Mouse (Mus musculus) midbrain, embryonic 12.5 days (tissue): ENCODE measurements around the gene Adssl1. TPM values are rescaled to one million over a fixed set of nuclear protein-coding genes. Genes with fewer than 3 reads are reported as not detected.

Experiments
- microRNA-seq: library from miRNA; unstranded; fragments of <30 nt; microRNA quantifications from one replicate; pipeline ENCODE4, GENCODE M21; 2017
- polyA plus RNA-seq: library from polyadenylated mRNA; unstranded; fragments of >200 nt; fragmentation: Nextera tagmentation; extraction: Ambion mirVana; gene quantifications from 2 replicates; pipeline ENCODE4 v1.2.1, GENCODE M21; 2016

Adssl1 gene
- polyA plus RNA-seq, 1 experiment from 2014 or later, result 1.9 TPM

Small RNA genes within 50 kb of the gene (microRNA-seq; reads per million reads assigned to microRNA genes)
- gene Mir6939, result 1.4 reads per million

Other genes with a start within 250 kb of the Adssl1 start
- gene A530016L24Rik, start 130.6 kb upstream of the Adssl1 start, polyA plus RNA-seq, result not detected in 2 replicates
- gene Tmem179, start 103.3 kb upstream of the Adssl1 start, polyA plus RNA-seq, result 9.7 and 12.0 TPM in 2 replicates
- 1.2 and 1.3 TPM in 2 replicates for gene Inf2, start 31.3 kb upstream of the Adssl1 start, polyA plus RNA-seq
- 133 and 150 TPM in 2 replicates for gene Siva1, start 24.6 kb downstream of the Adssl1 start, polyA plus RNA-seq
- 74.7 and 80.0 TPM in 2 replicates for gene Akt1, start 54.8 kb downstream of the Adssl1 start, polyA plus RNA-seq
- 5.2 and 7.3 TPM in 2 replicates for gene Zbtb42, start 58.8 kb downstream of the Adssl1 start, polyA plus RNA-seq
- gene Cep170b, start 100.4 kb downstream of the Adssl1 start, polyA plus RNA-seq, result 15.0 and 16.8 TPM in 2 replicates
- gene Pld4, start 140.6 kb downstream of the Adssl1 start, polyA plus RNA-seq, result 4.7 and 6.7 TPM in 2 replicates
- gene Ahnak2, start 182.6 kb downstream of the Adssl1 start, polyA plus RNA-seq, result 0.25 and 0.37 TPM in 2 replicates
- gene Clba1, start 188.9 kb downstream of the Adssl1 start, polyA plus RNA-seq, result 16.7 and 18.5 TPM in 2 replicates
- gene Cdca4, start 209.4 kb downstream of the Adssl1 start, polyA plus RNA-seq, result 124 and 132 TPM in 2 replicates
- not detected in 2 replicates for gene Gpr132, start 248.2 kb downstream of the Adssl1 start, polyA plus RNA-seq